18 mouse cellular contexts compared by ENCODE assay signal in the genomic region with DNA sequence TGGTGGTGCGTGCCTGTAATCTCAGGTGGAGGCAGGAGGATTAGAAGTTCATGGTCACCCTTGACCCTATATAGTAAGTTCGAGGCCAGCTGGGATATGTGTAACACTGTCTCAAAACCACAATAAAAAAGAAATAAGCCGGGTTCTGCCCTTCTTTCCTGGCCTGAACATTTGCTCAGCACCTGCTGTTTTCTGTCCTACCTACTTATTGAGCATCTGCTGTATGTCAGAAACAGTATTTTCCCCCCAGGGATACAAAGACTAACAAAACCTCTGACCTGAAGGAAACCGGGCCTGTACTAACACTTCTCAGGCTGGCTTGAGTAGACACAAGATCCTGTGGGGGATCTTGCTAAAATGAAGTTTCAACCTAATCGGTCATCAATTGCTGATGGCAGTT.
"Had no signal": no experiment of that assay in that cellular context is flagged by ENCODE, and none has a peak within 500 bp of the region (broad histone marks: within the 10 kb centered on the region; RNA-seq: fewer than 3 reads in every experiment).

No protein-coding gene starts in this region.

- H3K27ac ChIP-seq: midbrain, embryonic 10.5 days; midbrain, embryonic 13.5 days; neural tube, embryonic 13.5 days; neural tube, embryonic 15.5 days had no signal

- ATAC-seq: midbrain, embryonic 13.5 days; midbrain, embryonic 16.5 days had no signal

- H3K36me3 ChIP-seq: midbrain, embryonic 10.5 days; midbrain, embryonic 13.5 days; neural tube, embryonic 13.5 days; neural tube, embryonic 15.5 days had no signal

- DNase-seq: lung, adult 18-20 months; lung, embryonic 14.5 days; lung, postnatal 10 days; lung, postnatal 4 days; retina, postnatal 1 day; right cerebral cortex, adult 18-20 months; right cerebral cortex, postnatal 25 days; right cerebral cortex, postnatal 4 days; spleen, adult 18-20 months; thymus, adult 18-20 months; thymus, postnatal 14 days; thymus, postnatal 36 days had no signal

- H3K27me3 ChIP-seq: midbrain, embryonic 13.5 days; neural tube, embryonic 13.5 days; neural tube, embryonic 15.5 days had no signal

- H3K9me3 ChIP-seq: midbrain, embryonic 10.5 days; midbrain, embryonic 13.5 days; neural tube, embryonic 13.5 days; neural tube, embryonic 15.5 days had no signal

- H3K4me2 ChIP-seq: lung, embryonic 14.5 days; midbrain, embryonic 13.5 days; neural tube, embryonic 13.5 days; neural tube, embryonic 15.5 days had no signal

- H3K9ac ChIP-seq: lung, embryonic 14.5 days; midbrain, embryonic 13.5 days; neural tube, embryonic 13.5 days; neural tube, embryonic 15.5 days had no signal

- H3K4me3 ChIP-seq: midbrain, embryonic 10.5 days; midbrain, embryonic 13.5 days; myocyte; neural tube, embryonic 13.5 days; neural tube, embryonic 15.5 days had no signal
